Mouse (Mus musculus): ENCODE data around the gene Elmsan1.

DNA sequence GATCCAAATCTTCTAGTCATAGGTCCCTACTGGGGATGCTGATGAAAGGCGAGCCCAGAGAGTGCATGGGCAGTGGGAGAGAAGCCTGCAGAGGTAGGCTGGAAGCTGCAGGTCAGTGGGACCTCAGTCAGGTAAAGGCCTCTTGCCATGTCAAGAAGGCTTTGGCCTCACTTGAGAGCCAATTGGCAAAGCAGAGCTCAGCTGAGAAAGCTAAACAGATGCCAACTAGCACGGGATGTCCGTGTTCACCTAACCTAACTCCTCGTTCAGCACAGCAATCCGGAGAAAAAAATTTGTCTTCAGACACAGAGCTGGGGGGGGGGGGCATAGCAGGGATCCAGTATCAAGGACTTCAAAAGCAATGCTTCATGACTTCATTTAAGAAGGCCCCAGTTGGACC lies 33.7 kb downstream of the Elmsan1 start:
- TF ChIP-seq POLR2A (IDR thresholded peaks at IDR 0.05; ENCODE audit: insufficient read depth, low read length) (no peak), EP300 (IDR thresholded peaks at IDR 0.05; ENCODE audit: insufficient read depth, low read depth, low read length) (no peak)

Data from ES-Bruce4 (cell line).